Mouse (Mus musculus) left cerebral cortex, adult 2 months (tissue): ENCODE data around the gene Sgf29. TPM values are rescaled to one million over a fixed set of nuclear protein-coding genes. Genes with fewer than 3 reads are reported as not detected.
A peak's percentile ranks its signal among the peaks of the same experiment; 100 is the strongest.
"Not testable (repeated sequence)": the region's sequence is repeated elsewhere in the genome, so short reads cannot be mapped to it uniquely, and the experiment has no call there.

Experiments
- DNase-seq, 2 experiments: peaks; one replicate each; pipeline ENCODE4 v3.0.0; 2021 to 2022; ENCODE audit warnings: low spot score in 2 of 2, mixed read lengths in 1 of 2; ENCODE audit errors: extremely low spot score in 1 of 2
- H3K27ac ChIP-seq: fragments of 200-600 bp; 2 replicates; pipeline ENCODE4 v1.8.1; 2022
- H3K4me3 ChIP-seq: fragments of 200-600 bp; 2 replicates; pipeline ENCODE4 v1.8.1; 2022
- CTCF ChIP-seq: fragments of 200-600 bp; IDR thresholded peaks from 2 replicates; pipeline ENCODE4 v1.8.1; 2022; ENCODE audit warnings: antibody characterized with exemption, mild to moderate bottlenecking, moderate library complexity
- intact Hi-C: fragments of 180-260 bp; cut with DNase I; formaldehyde crosslinking; loops from one replicate; pipeline ENCODE4 v1.15.1; 2025
- total RNA-seq, 2 experiments: library from RNA; stranded (reverse); gene quantifications; 2 replicates each; pipeline ENCODE4 v1.2.3; 2021

Gene Sgf29
- total RNA-seq, 2 experiments from 2014 or later, result 30.2 to 33.5 TPM

GRCm38 (mm10) chr7:126624774-126625173 lies 24.3 kb upstream of the Sgf29 start:
- TF ChIP-seq CTCF, result no peak
- no peak for DNase-seq
- H3K27ac ChIP-seq, result peak overlapping the region; percentile 44
- intact Hi-C loops, result no loop called here
- peak overlapping the region; percentile 7; the same call in 1 of the 2 replicates for H3K4me3 ChIP-seq

- TF ChIP-seq CTCF, result no peak
- Histone ChIP-seq H3K27ac (peak overlapping the region; percentile 44), H3K4me3 (no peak overlapping the region; the same call in 1 of the 2 replicates)
- intact Hi-C loops, result no loop called here
- DNase-seq, result peak; percentile 28 to 29
Measured at GRCm38 (mm10) chr7:126625369-126625768, 23.7 kb upstream of the Sgf29 start.

GRCm38 (mm10) chr7:126625807-126626600 lies 23.1 kb upstream of the Sgf29 start:
- DNase-seq, result no peak
- intact Hi-C loops, result no loop called here
- no peak for TF ChIP-seq CTCF
- Histone ChIP-seq H3K27ac (no peak overlapping the region), H3K4me3 (no peak overlapping the region)

- H3K4me3 ChIP-seq, result no peak overlapping the region
- no peak for TF ChIP-seq CTCF
- intact Hi-C loops, result no loop called here
- no peak overlapping the region for H3K27ac ChIP-seq
- DNase-seq, result no peak
Measured at GRCm38 (mm10) chr7:126628111-126628510, 21.0 kb upstream of the Sgf29 start.

- intact Hi-C loops, result no loop called here
- no peak for TF ChIP-seq CTCF
- no peak for DNase-seq
- H3K27ac ChIP-seq, result no peak overlapping the region
- no peak overlapping the region for H3K4me3 ChIP-seq
Measured at GRCm38 (mm10) chr7:126629915-126630314, 19.2 kb upstream of the Sgf29 start.

- DNase-seq, result no peak
- intact Hi-C loops, result no loop called here
- no peak for TF ChIP-seq CTCF
- H3K4me3 ChIP-seq, result no peak within 1 kb of the TSS
- H3K27ac ChIP-seq, result no peak within 1 kb of the TSS
Measured at GRCm38 (mm10) chr7:126630824-126631518, 18.1 kb upstream of the Sgf29 start, which contains the start of gene Nupr1. Nupr1 (minus strand) TSS chr7:126630861.

GRCm38 (mm10) chr7:126632478-126632877 lies 16.6 kb upstream of the Sgf29 start:
- no peak for DNase-seq
- intact Hi-C loops, result no loop called here
- TF ChIP-seq CTCF, result no peak
- Histone ChIP-seq H3K4me3 (no peak overlapping the region), H3K27ac (no peak overlapping the region)

GRCm38 (mm10) chr7:126635375-126635774 lies 13.7 kb upstream of the Sgf29 start:
- TF ChIP-seq CTCF, result no peak
- intact Hi-C loops, result no loop called here
- Histone ChIP-seq H3K4me3 (no peak overlapping the region), H3K27ac (no peak overlapping the region)
- no peak for DNase-seq

GRCm38 (mm10) chr7:126636733-126637520 lies 12.2 kb upstream of the Sgf29 start:
- intact Hi-C loops, result loop anchor here (2.0 kb wide), 2 partner anchors 50 to 58 kb away; no protein-coding TSS in a partner anchor
- TF ChIP-seq CTCF, result peak; percentile 77
- H3K27ac ChIP-seq, result no peak overlapping the region
- peak; percentile 17 to 20 for DNase-seq
- H3K4me3 ChIP-seq, result no peak overlapping the region

- DNase-seq, result no peak
- intact Hi-C loops, result loop anchor here (10.0 kb wide), 1 partner anchor 472 kb away; no protein-coding TSS in a partner anchor
- H3K27ac ChIP-seq, result no peak overlapping the region
- no peak overlapping the region for H3K4me3 ChIP-seq
- TF ChIP-seq CTCF, result peak; percentile 8; the same call in 1 of the 2 replicates
Measured at GRCm38 (mm10) chr7:126642545-126643243, 6.4 kb upstream of the Sgf29 start.

GRCm38 (mm10) chr7:126643244-126643617 lies 5.9 kb upstream of the Sgf29 start:
- intact Hi-C loops, result loop anchor here (10.0 kb wide), 1 partner anchor 472 kb away; no protein-coding TSS in a partner anchor
- peak in 1 of 2 experiments; percentile 13 for DNase-seq
- H3K27ac ChIP-seq, H3K4me3 ChIP-seq: not testable (repeated sequence)
- TF ChIP-seq CTCF, result peak; percentile 62
